Mouse (Mus musculus): ENCODE measurements around the gene Toe1. TPM values are rescaled to one million over a fixed set of nuclear protein-coding genes. Genes with fewer than 3 reads are reported as not detected.

The Toe1 gene
- total RNA-seq, 4 experiments from 2014 or later, result 22.0 to 25.3 (median 22.4) TPM

- DNase-seq, result no peak
These were observed 15.0 kb downstream of the Toe1 start for GRCm38 (mm10) chr4:116792453-116792852.

DNA sequence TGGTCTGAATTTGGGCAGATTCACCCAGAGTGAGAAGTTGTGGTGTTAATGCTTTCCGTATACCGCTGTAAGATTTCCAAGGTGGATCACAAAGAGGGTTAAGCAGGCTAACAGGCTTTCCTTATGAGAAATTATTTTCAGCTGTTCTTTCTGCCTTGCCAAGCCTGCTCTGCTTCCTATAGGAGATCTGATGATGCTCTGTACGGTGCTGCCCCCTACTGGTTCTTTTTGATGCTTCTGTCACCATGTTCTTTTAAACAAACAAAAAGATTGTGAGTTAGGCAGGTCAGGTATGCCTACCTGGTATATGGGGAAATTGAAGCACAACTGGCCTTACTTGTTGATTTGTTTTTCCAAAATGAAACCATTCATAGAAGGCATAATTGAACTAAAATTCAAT is 18.5 kb downstream of the Toe1 start:
- DNase-seq, result peak; percentile 61

DNA sequence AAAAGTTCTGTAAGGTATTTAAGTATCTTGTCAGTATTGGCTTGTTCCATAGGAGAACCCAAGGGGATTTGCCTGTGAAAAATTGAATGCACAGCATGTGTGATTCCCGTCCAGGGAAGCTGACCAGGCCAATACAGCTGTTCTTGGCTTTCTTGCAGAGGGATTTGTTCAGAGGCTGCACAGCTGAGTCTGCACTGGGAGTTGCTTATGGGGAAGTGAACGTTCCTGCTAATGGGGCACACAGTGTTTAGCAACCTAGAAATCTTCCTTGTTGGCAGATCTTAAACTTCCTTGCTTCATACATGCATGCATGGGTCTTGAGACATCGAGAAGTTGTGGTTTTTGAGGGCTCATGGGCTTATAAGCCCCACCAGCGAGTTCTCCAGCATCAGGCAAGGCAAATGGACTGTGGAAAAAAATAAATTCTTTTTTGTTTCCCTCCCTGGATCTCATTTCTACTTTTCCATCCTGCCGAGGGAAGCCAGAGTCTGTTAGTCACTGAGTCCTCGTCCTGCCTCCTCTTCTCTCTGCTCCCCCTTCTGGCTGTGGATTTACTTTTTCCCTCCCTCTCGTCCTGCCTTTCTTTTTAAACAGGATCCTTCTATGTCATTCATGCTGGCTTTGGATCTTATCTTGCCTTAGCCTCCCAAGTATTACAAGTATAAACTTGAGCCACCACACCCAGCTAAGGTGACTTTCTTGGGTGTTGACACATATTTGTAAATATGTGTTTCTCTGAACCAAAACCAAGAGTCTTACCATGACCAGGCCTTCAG is 19.3 kb downstream of the Toe1 start:
- no peak for DNase-seq

GRCm38 (mm10) chr4:116786587-116786986 is 20.9 kb downstream of the Toe1 start:
- DNase-seq, result no peak

- DNase-seq, result no peak
These were observed 25.3 kb downstream of the Toe1 start for GRCm38 (mm10) chr4:116782171-116782570.

- DNase-seq, result no peak
These were observed 26.1 kb downstream of the Toe1 start for GRCm38 (mm10) chr4:116781366-116781765.

- DNase-seq, result no peak
These were observed 26.9 kb downstream of the Toe1 start for GRCm38 (mm10) chr4:116780541-116780940.

- no peak for DNase-seq
These were observed 30.4 kb downstream of the Toe1 start for GRCm38 (mm10) chr4:116777079-116777478.

GRCm38 (mm10) chr4:116776391-116776790 is 31.0 kb downstream of the Toe1 start:
- DNase-seq, result no peak

DNA sequence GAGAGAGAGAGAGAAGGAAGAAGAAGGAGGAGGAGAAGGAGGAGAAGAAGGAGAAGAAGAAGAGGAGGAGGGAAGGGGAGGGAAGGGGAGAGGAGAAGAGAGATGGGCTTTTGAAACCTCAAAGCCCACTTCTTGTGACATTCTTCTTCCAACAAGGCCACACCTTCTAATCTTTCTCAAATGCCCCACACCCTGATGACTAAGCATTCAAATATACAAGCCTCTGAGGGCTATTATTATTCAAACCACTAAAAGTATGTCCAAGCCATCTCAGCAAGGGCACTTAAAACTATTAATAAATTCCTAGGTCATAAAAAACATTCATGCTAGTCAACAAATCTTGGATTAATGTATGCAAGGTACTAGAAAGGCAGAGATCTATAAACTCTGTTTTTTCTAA is 38.4 kb downstream of the Toe1 start:
- DNase-seq, result no peak

DNA sequence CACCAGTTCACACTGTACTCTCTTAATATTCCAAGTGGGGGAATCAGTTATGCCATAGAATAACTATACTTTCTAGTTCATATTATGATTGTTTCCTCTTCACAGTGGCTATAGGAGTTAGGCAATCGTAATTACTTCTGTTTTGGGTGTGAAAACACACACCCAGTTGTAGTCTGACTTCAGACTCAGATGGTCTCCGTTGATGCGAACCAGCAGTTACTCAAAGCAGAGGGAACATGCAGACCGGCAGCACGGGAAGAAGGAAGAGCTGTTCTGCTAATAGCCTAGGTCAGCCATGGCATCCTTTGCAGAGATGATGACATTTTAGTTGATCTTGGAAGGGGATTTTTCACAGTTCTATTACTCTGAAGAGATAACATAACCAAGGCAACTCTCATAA is 38.9 kb downstream of the Toe1 start:
- DNase-seq, result no peak

DNA sequence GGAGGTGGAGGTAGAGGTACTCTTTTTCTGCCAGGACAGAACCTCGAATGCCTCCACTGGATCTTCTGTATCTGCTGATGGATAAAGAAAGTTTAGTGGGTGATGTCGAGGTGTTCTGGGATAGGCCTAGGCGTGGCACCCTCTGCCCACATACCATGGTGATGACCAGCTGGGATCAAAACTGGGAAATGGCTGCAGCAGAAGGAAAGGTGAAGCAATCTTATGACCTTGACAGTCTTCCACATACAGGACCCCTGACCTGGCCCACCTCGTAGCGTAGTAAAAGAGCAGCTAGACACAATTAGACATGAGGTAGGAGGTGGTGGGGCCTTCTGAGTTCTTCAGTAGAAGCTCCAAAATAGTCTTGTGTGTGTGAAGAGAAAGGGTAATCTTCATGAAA is 43.4 kb downstream of the Toe1 start:
- DNase-seq, result no peak

- no peak for DNase-seq
These were observed 45.5 kb downstream of the Toe1 start for GRCm38 (mm10) chr4:116761914-116762313.

DNA sequence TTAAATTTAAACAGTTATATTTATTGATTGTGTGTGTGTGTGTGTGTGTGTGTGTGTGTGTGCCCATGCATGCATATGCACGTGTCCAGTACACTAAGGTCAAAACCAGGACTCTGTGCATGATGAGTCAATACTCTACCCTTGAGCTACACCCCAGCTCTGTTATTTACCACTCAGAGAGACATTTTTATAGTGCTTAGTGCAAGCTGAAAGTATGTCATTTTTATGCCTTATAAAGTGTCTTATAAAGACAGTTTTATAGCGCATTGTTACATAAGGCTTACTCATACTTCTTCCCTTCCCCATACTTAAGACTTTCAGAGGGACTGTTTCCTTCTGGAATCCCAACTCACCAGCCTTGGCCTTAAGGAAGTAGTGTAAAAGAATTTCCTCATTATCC is 57.7 kb downstream of the Toe1 start:
- peak; percentile 8 for DNase-seq

Other genes starting within 250 kb of the Toe1 start
- 10 to 100 TPM; 68.8 to 86.0 (median 75.5) TPM for gene Gpbp1l1, start 250.0 kb downstream of the Toe1 start, total RNA-seq (2022)
- gene Ccdc17, start 211.0 kb downstream of the Toe1 start, total RNA-seq (2022), result 10 to 100 TPM in 3 of 4 experiments, 1 to 10 TPM in 1; 10.0 to 22.7 (median 17.9) TPM
- 10 to 100 TPM; 20.6 to 24.4 (median 22.7) TPM for gene Nasp, start 179.7 kb downstream of the Toe1 start, total RNA-seq (2022)
- gene Akr1a1, start 156.0 kb downstream of the Toe1 start, total RNA-seq (2022), result 1,000 to 10,000 TPM in 1 of 4 experiments, 100 to 1,000 TPM in 3; 829 to 1,005 (median 899) TPM
- gene Prdx1, start 122.1 kb downstream of the Toe1 start, total RNA-seq (2022), result 100 to 1,000 TPM; 514 to 868 (median 646) TPM
- 10 to 100 TPM; 29.5 to 35.2 (median 31.7) TPM for gene Mmachc, start 99.2 kb downstream of the Toe1 start, total RNA-seq (2022)
- 10 to 100 TPM; 17.2 to 34.6 (median 20.9) TPM for gene Ccdc163, start 99.1 kb downstream of the Toe1 start, total RNA-seq (2022)
- gene Tesk2, start 86.7 kb downstream of the Toe1 start, total RNA-seq (2022), result 1 to 10 TPM; 4.9 to 6.8 (median 6.7) TPM
- 10 to 100 TPM in 1 of 4 experiments, 1 to 10 TPM in 3; 3.5 to 15.4 (median 6.8) TPM for gene Mutyh, start 83 bp upstream of the Toe1 start, total RNA-seq (2022)
- 1 to 10 TPM; 1.6 to 3.4 (median 3.0) TPM for gene Hpdl, start 14.1 kb upstream of the Toe1 start, total RNA-seq (2022)
- 1 to 10 TPM; 4.9 to 7.2 (median 5.6) TPM for gene Zswim5, start 69.7 kb upstream of the Toe1 start, total RNA-seq (2022)
- gene Urod, start 186.8 kb upstream of the Toe1 start, total RNA-seq (2022), result 100 to 1,000 TPM; 123 to 137 (median 128) TPM
- gene Hectd3, start 187.7 kb upstream of the Toe1 start, total RNA-seq (2022), result 10 to 100 TPM; 29.5 to 41.4 (median 34.6) TPM
- 10 to 100 TPM; 32.2 to 40.2 (median 33.8) TPM for gene Eif2b3, start 211.8 kb upstream of the Toe1 start, total RNA-seq (2022)